Mouse (Mus musculus) right cerebral cortex, adult 2 months (tissue): ENCODE data around the gene Hunk.

ENCODE experiments used
- DNase-seq, 2 experiments: peaks; one replicate each; pipeline ENCODE4 v3.0.0; 2021 to 2022; ENCODE audit warnings: low spot score in 2 of 2

The Hunk gene

GRCm38 (mm10) chr16:90435231-90435630 is 49.4 kb downstream of the Hunk start:
- DNase-seq: no peak

- no peak for DNase-seq
Measured at GRCm38 (mm10) chr16:90437276-90437675, 51.5 kb downstream of the Hunk start.

- no peak for DNase-seq
Measured at GRCm38 (mm10) chr16:90439493-90439892, 53.7 kb downstream of the Hunk start.

GRCm38 (mm10) chr16:90440654-90441053 is 54.8 kb downstream of the Hunk start:
- DNase-seq: no peak

GRCm38 (mm10) chr16:90442991-90443390 is 57.2 kb downstream of the Hunk start:
- DNase-seq: no peak

GRCm38 (mm10) chr16:90453197-90453596 is 67.4 kb downstream of the Hunk start:
- DNase-seq: peak; percentile 18

- no peak for DNase-seq
Measured at GRCm38 (mm10) chr16:90456495-90457125, 70.8 kb downstream of the Hunk start.

GRCm38 (mm10) chr16:90458899-90459610 is 73.2 kb downstream of the Hunk start:
- DNase-seq: no peak

- DNase-seq: no peak
Measured at GRCm38 (mm10) chr16:90461304-90461905, 75.6 kb downstream of the Hunk start.

GRCm38 (mm10) chr16:90462728-90463275 is 77.0 kb downstream of the Hunk start:
- DNase-seq: no peak

- DNase-seq: no peak
Measured at GRCm38 (mm10) chr16:90465154-90465553, 79.3 kb downstream of the Hunk start.

- DNase-seq: no peak
Measured at GRCm38 (mm10) chr16:90468286-90468685, 82.5 kb downstream of the Hunk start.

GRCm38 (mm10) chr16:90475701-90476229 is 90.0 kb downstream of the Hunk start:
- DNase-seq: no peak

GRCm38 (mm10) chr16:90481612-90482011 is 95.8 kb downstream of the Hunk start:
- DNase-seq: no peak

GRCm38 (mm10) chr16:90483341-90483740 is 97.5 kb downstream of the Hunk start:
- no peak for DNase-seq

- no peak for DNase-seq
Measured at GRCm38 (mm10) chr16:90485125-90485524, 99.3 kb downstream of the Hunk start.

GRCm38 (mm10) chr16:90485599-90485998 is 99.8 kb downstream of the Hunk start:
- DNase-seq: no peak

- DNase-seq: no peak
Measured at GRCm38 (mm10) chr16:90490066-90490465, 104.3 kb downstream of the Hunk start.

GRCm38 (mm10) chr16:90491898-90492499 is 106.2 kb downstream of the Hunk start:
- no peak for DNase-seq

GRCm38 (mm10) chr16:90496930-90497329 is 111.1 kb downstream of the Hunk start:
- DNase-seq: no peak

GRCm38 (mm10) chr16:90497749-90498464 is 112.1 kb downstream of the Hunk start:
- peak in 1 of 2 experiments; percentile 39 for DNase-seq
